Mouse (Mus musculus): ENCODE results near the gene Optc. TPM values are rescaled to one million over a fixed set of nuclear protein-coding genes. Genes with fewer than 3 reads are reported as not detected.

Gene Optc
- total and polyA plus RNA-seq, 3 experiments = 0.27 to 0.53 TPM; not detected in 1

- Histone ChIP-seq H3K9ac (ENCODE audit: control insufficient read depth, low read depth, low read length, poor library complexity, severe bottlenecking) (no peak overlapping the region), H3K4me1 (ENCODE audit: control insufficient read depth in 1 of 2, insufficient read depth in 2 of 2, low read length in 2 of 2) (no peaks in the 10 kb centered on the region), H3K36me3 (ENCODE audit: control insufficient read depth in 1 of 2, insufficient read depth in 2 of 2, low read length in 2 of 2) (no peaks in the 10 kb centered on the region), H3K27ac (ENCODE audit: control insufficient read depth, low read depth, low read length) (no peak overlapping the region), H3K79me2 (ENCODE audit: control insufficient read depth, insufficient read depth, low read length, poor library complexity) (no peaks in the 10 kb centered on the region), H3K9me3 (replicated peaks; ENCODE audit: insufficient read depth, low read length) (no peaks in the 10 kb centered on the region), H3K27me3 (ENCODE audit: control insufficient read depth in 1 of 2, insufficient read depth in 2 of 2, low read length in 2 of 2) (peaks cover 14 to 15% of the 10 kb centered on the region in 2 experiments), H3K4me3 (ENCODE audit: control insufficient read depth in 1 of 2, insufficient read depth in 1 of 2, low read depth in 2 of 2, low read length in 2 of 2) (no peak overlapping the region)
- TF ChIP-seq MAX (IDR thresholded peaks at IDR 0.05; ENCODE audit: low read length) = no peak
- TF ChIP-seq MXI1 (IDR thresholded peaks at IDR 0.05; ENCODE audit: low read depth, low read length) = no peak
- TF ChIP-seq ELF1 (IDR thresholded peaks at IDR 0.05; ENCODE audit: low read depth, low read length) = no peak
- DNase-seq (ENCODE audit: low read depth, low spot score) = no peak
Measured at GRCm38 (mm10) chr1:133917456-133918087, 9.8 kb upstream of the Optc start.

- no peaks in the 10 kb centered on the region for H3K79me2 ChIP-seq (ENCODE audit: control insufficient read depth, insufficient read depth, low read length, poor library complexity)
- H3K27me3 ChIP-seq (ENCODE audit: control insufficient read depth in 1 of 2, insufficient read depth in 2 of 2, low read length in 2 of 2) = peaks cover 14% of the 10 kb centered on the region in 2 experiments
- no peak overlapping the region for H3K27ac ChIP-seq (ENCODE audit: control insufficient read depth, low read depth, low read length)
- TF ChIP-seq POLR2AphosphoS5 (IDR thresholded peaks at IDR 0.05; ENCODE audit: borderline replicate concordance, low read depth, low read length) (no peak), BHLHE40 (IDR thresholded peaks at IDR 0.05; ENCODE audit: borderline replicate concordance, low read depth, low read length) (no peak), ZNF384 (IDR thresholded peaks at IDR 0.05; ENCODE audit: low read depth, low read length) (no peak), JUND (IDR thresholded peaks at IDR 0.05; ENCODE audit: low read depth, low read length) (no peak), HCFC1 (IDR thresholded peaks at IDR 0.05; ENCODE audit: low read depth, low read length) (no peak), POLR2AphosphoS2 (IDR thresholded peaks at IDR 0.05; ENCODE audit: low read length) (no peak)
- H3K9ac ChIP-seq (ENCODE audit: control insufficient read depth, low read depth, low read length, poor library complexity, severe bottlenecking) = no peak overlapping the region
- no peaks in the 10 kb centered on the region for H3K4me1 ChIP-seq (ENCODE audit: control insufficient read depth in 1 of 2, insufficient read depth in 2 of 2, low read length in 2 of 2)
- H3K9me3 ChIP-seq (replicated peaks; ENCODE audit: insufficient read depth, low read length) = no peaks in the 10 kb centered on the region
- no peaks in the 10 kb centered on the region for H3K36me3 ChIP-seq (ENCODE audit: control insufficient read depth in 1 of 2, insufficient read depth in 2 of 2, low read length in 2 of 2)
- no peak for DNase-seq (ENCODE audit: low read depth, low spot score)
- H3K4me3 ChIP-seq (ENCODE audit: control insufficient read depth in 1 of 2, insufficient read depth in 1 of 2, low read depth in 2 of 2, low read length in 2 of 2) = no peak overlapping the region
Measured at GRCm38 (mm10) chr1:133915723-133916355, 8.0 kb upstream of the Optc start.

GRCm38 (mm10) chr1:133915115-133915514 lies 7.3 kb upstream of the Optc start:
- H3K79me2 ChIP-seq (ENCODE audit: control insufficient read depth, insufficient read depth, low read length, poor library complexity) = no peaks in the 10 kb centered on the region
- no peak overlapping the region for H3K4me3 ChIP-seq (ENCODE audit: control insufficient read depth in 1 of 2, insufficient read depth in 1 of 2, low read depth in 2 of 2, low read length in 2 of 2)
- no peak overlapping the region for H3K27ac ChIP-seq (ENCODE audit: control insufficient read depth, low read depth, low read length)
- DNase-seq (ENCODE audit: low read depth, low spot score) = no peak
- H3K9ac ChIP-seq (ENCODE audit: control insufficient read depth, low read depth, low read length, poor library complexity, severe bottlenecking) = no peak overlapping the region
- no peak for TF ChIP-seq CHD2 (IDR thresholded peaks at IDR 0.05; ENCODE audit: low read length)
- no peak for TF ChIP-seq MAFK (IDR thresholded peaks at IDR 0.05; ENCODE audit: borderline replicate concordance, low read depth, low read length)
- TF ChIP-seq ZNF384 (IDR thresholded peaks at IDR 0.05; ENCODE audit: low read depth, low read length) = no peak
- no peak for TF ChIP-seq TCF12 (IDR thresholded peaks at IDR 0.05; ENCODE audit: low read depth, low read length)
- TF ChIP-seq POLR2AphosphoS2 (IDR thresholded peaks at IDR 0.05; ENCODE audit: low read length) = no peak
- no peak for TF ChIP-seq CHD1 (IDR thresholded peaks at IDR 0.05; ENCODE audit: low read depth, low read length)
- TF ChIP-seq RCOR1 (IDR thresholded peaks at IDR 0.05; ENCODE audit: low read depth, low read length) = no peak
- no peak for TF ChIP-seq JUND (IDR thresholded peaks at IDR 0.05; ENCODE audit: low read depth, low read length)
- no peak for TF ChIP-seq SIN3A (IDR thresholded peaks at IDR 0.05; ENCODE audit: low read length)
- TF ChIP-seq MYB (IDR thresholded peaks at IDR 0.05; ENCODE audit: low read depth, low read length) = no peak
- no peak for TF ChIP-seq EP300 (IDR thresholded peaks at IDR 0.05; ENCODE audit: low read depth in 1 of 2, low read length in 2 of 2)
- H3K36me3 ChIP-seq (ENCODE audit: control insufficient read depth in 1 of 2, insufficient read depth in 2 of 2, low read length in 2 of 2) = peaks cover 0 to under 1% of the 10 kb centered on the region in 2 experiments; a peak in 2 of 4 replicates
- H3K27me3 ChIP-seq (ENCODE audit: control insufficient read depth in 1 of 2, insufficient read depth in 2 of 2, low read length in 2 of 2) = peaks cover 12 to 14% of the 10 kb centered on the region in 2 experiments
- peaks cover 1 to 3% of the 10 kb centered on the region in 2 experiments; a peak in 2 of 4 replicates for H3K4me1 ChIP-seq (ENCODE audit: control insufficient read depth in 1 of 2, insufficient read depth in 2 of 2, low read length in 2 of 2)
- H3K9me3 ChIP-seq (replicated peaks; ENCODE audit: insufficient read depth, low read length) = no peaks in the 10 kb centered on the region
